Mouse (Mus musculus): Measurements from ENCODE around the gene Akap14.

DNA sequence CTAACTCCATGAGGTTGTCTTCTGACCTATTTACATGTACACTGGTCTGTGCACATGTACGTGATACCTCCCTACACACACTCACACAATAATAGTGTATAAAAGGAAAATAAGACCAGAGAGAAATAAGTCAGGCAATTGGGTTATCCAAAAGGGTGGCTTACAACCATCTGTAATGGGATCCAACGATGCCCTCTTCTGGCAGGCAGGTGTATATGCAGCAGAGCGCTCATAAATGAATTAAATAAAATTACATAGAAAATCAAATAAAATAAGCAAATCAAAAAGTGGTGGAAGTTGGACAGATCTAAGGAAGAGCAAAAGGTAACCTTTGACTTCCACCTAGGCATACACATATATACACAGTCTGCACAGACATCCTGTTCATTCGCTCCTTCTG, 10.8 kb downstream of the Akap14 start:
- TF ChIP-seq CTCF (IDR thresholded peaks at IDR 0.05; ENCODE audit: low read depth, low read length) = no peak
- TF ChIP-seq POLR2A (IDR thresholded peaks at IDR 0.05; ENCODE audit: borderline replicate concordance, low read depth, low read length) = no peak
